Mouse (Mus musculus) layer of hippocampus, adult 11-12 months (tissue): Measurements from ENCODE around the gene Man1c1.

ENCODE experiments used
- DNase-seq: peaks from one replicate; pipeline ENCODE4 v3.0.0; 2022; ENCODE audit warnings: low spot score

The Man1c1 gene

DNA sequence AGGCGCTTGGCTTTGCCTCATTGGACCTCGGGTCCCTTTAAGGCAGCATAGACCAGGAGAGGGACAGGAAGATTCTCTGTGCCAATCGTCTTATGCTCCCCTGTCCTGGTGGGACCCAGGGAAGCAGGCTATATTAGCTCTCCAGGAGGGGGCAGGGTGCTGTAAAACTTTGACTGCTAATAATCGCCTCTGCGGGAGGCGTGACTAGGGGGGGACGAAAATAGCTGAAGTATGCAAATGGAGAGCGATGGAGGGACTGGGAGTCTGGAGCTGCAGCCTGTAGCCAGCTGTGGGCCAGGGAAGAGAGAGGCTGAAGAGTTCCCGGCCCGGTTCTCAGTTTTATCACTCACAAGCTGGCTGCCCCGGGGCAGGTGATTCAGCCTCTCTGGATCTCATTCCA is 124.9 kb downstream of the Man1c1 start:
- DNase-seq, result no peak

DNA sequence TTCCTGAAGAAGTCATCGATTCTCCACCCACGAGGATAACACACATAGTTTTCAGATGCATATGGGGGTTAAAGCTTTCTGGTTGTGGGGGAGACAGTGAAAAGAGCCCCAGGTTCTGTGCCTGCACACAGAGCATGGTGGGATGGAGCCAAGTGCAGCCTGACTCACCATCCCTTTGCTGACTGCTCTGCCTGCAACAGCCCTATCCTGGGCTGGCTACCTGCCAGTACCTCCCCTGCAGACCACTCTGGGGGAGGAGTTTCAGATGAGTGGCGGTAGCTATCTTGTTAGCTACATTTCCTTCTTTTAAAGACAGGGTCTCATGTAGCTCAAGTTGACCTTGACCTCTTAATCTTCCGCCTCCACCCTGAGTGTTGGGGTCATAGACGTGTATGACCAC is 125.7 kb downstream of the Man1c1 start:
- DNase-seq, result no peak

DNA sequence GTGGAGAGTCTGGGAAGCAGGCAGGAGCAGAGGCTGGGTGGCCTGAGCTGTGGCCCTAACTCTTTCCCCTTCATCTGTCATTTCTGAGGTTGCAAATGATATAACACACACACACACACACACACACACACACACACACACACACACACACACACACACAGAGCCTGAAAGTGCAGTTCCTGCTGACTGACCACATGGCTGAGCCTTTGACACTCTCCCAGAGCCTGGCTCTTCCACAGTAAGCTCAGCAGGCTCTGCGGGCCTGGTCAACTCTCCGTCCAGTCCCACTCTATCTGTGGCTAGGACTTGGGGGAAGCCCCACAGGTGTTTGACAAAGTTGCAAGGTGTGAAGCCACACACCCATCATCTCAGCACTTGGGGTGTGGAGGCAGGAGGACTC is 126.8 kb downstream of the Man1c1 start:
- DNase-seq, result no peak

DNA sequence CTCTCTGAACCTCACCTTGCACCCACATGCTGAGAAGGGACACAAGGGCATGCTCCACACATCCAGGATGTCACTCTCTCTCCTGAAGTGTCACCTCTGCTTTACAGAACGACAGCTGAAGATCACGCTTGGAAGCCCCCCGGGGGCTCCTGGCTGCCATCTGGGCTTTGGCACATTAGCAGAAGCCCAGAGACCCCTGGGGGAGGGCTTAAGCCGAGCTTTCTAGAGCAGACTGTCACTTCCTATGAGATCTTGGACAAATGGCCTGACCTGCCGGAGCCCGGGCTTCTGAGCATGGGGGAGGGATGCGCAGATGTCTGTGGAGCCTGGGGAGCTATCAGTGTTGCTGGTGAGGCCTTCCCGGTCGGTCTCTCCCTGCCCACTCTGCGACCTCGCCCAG is 128.6 kb downstream of the Man1c1 start:
- DNase-seq, result no peak

DNA sequence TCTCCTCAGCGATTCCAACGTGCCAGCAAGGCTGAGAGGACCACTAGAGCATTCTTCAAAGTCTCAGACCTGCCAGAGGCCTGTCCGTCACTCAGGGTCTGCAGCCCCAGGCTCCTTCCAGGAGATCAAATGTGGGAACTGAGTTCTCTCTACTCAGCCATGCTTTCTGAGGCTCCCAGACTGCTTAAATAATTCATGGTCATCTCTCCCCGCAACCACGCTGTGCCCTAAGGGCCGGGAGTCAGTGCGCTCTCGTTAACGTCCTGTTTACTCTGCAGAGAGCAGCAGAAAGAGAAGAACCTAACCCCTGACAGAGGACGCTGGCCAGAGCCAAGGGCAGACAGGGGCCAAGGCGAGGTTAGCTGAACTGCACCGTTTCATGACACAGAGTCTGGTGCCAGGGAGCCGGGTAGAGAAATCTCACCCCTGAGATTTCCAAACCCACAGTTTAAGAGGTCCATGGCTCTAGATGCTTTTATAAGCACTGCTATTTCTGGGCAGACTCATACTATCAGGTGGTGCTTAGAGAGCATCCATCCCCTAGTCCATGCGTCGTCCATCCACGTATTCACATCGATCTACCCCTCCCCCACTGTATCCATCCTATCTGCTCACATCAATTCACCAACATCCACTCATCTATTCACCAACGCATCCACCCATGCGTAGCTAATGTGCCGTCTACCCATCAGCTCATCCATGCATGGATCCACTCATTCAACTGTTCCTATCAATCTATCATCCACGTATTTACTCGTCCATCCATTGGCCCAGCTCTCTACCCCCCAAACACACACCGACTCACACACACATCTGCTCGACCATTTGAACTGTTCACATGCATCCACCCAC is 131.4 kb downstream of the Man1c1 start:
- no peak for DNase-seq

DNA sequence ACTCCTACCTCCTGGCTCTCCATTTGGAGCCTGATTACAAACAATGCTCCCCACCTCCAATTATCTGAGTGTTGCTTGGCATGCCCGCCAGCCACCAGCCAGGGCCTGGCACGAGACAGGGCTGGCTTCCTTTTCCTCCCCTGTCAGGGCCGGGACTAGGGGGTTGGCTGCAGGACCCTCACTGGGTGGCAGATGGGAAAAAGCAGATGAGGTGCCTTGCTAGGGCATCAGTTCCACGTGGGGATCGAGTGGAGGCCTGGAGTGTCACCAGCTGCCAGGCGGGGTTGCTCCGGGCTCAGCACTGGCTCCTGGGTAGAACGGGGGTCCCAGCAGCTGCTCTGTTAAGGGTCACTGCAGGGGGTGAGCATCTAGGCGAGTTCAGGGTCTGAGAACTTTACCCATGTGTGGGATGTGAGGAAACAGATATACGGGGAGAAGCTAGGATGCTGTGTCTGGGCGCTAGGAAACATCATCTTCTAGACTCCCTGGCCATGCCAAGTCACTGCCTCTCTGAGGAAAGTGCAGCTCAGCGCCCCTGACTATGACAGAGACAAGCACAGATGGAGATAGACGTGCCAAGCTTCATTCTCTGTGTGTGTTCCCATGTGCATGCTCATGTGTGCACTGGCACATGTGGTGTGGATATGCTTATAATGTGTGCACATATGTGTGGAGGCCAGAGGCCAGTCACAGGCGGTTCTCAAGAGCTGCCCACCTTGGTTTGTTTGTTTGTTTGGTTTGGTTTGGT is 133.2 kb downstream of the Man1c1 start:
- DNase-seq, result no peak

DNA sequence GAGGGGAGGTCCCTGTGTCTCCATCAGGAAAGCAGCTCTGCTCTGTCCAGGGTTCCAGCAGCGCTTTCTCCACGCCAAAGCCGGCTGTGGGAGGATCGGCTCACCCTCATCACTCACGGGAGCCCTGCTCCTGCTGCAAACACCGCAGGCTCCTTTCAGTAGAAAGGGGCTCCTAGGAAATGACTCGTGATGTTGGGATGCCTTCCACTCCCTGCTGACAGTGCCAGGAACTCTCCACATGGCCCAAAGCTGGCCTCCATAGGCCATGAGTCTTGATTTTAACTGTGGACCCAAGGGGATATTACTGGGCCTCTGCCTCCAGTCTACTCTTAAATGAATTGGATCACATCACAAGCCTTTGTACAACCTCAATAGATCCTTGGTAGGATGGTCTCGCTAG is 134.3 kb downstream of the Man1c1 start:
- DNase-seq, result no peak

DNA sequence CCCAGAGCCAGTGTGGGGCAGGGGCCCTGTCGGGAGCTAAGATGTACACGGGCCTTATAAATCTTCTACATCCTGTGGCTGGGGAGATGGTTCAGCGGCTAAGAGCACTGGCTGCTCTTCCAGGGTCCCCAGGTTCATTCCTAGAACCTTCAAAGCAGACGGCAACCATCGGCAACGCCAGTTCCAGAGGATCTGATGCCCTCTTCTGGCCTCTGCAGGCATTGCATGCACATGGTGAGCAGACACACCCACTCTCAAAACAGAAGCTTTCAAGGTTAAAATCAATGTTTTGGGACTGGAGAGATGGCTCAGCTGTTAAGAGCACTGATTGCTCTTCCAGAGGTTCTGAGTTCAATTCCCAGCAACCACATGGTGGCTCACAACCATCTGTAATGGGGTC is 134.9 kb downstream of the Man1c1 start:
- no peak for DNase-seq

DNA sequence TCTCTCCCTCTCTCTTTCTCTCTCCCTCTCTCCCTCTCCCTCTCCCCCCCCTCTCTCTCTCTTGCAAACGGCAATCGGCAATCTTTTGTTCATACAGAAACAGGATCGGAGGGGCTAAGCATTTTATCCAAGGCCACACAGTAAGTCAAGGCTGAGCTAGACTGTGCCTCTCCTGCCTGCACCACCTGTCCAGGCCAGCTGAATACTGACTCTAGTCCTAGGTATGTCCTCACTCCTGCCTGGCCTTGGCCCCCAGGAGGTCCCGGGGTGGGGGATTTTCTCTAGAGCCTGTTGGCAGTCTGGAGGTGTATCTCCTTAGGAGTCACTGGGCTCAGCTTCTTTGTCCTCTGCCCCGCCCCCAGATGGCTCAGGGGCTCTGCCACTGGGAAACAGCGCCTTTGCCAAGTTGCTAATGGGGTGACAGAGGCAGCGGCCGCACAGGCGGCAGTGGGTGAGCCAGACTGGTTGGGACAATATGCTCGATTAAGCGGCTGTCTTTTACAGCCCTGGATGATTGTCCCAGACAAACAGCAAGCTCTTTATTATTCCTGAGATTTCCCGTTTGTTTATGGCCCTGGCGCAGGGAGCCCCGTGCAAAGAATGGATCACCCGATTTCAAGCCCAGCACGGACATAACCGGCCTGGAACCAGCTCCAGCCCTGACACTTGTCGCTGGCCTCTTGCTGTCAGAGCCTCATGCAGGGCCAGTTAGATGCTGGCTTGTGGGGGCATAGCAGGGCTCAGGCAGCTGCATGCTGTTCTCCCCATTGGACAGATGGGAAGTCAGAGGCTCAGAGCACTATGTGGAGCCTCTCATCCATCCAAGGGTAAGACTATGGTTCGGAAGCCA is 136.5 kb downstream of the Man1c1 start:
- DNase-seq, result peak; percentile 41

DNA sequence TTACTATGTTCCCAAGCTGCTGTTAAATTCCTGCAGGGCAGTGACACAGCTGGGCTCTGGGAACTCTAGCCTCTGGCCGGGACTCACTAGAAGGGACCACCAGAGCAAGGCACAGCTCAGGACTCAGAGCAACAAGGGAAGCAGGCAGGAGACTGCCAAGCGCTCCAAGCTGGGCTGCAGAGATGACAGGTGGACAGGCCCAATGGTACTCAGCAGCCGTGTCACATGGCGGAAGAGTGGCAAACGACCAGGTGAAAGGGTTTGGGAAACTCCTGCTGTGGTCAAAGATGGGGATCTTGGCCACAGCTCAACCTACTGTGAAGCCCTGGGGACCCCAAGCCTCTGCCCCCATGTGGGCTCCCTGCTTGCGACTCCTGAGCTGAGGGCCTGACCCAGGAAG is 140.0 kb downstream of the Man1c1 start:
- DNase-seq, result no peak

DNA sequence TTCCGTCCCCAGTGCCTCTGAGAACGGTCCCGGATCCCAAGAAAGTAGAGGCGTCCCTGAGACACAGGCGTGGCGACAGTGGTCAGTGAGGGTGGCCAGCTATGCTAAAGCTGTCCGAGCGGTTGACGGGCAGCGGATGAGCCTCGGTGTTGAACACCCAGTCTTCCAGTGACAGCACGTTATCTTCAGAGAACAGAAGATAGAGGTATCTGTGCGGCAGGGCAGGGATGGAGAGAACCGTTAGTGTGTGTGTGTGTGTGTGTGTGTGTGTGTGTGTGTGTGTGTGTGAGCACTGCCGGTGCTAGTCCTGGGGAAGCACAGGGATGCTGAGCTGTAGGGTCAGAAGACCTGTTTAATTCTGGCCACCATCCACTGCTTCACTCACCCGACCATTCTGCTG is 140.5 kb downstream of the Man1c1 start:
- DNase-seq, result no peak

DNA sequence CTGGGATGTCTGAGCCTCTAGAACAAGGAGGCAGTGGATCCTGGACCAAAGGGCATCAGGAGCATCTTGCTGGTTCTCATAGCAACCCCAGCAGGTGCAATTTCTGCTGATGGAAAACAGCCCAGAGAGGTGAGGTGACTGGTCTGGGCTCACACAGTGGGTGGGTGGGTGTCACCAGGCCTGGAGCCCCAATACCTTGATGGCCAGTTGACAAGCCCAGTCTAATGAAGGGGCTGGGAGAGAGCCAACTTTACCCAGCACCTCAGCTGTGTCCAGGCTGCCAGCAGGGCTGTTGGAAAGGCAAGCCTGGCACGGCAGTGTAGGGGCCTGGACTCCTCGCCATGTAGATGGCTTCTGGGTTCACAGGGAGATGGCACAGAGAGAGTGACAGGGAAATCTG is 142.1 kb downstream of the Man1c1 start:
- no peak for DNase-seq

DNA sequence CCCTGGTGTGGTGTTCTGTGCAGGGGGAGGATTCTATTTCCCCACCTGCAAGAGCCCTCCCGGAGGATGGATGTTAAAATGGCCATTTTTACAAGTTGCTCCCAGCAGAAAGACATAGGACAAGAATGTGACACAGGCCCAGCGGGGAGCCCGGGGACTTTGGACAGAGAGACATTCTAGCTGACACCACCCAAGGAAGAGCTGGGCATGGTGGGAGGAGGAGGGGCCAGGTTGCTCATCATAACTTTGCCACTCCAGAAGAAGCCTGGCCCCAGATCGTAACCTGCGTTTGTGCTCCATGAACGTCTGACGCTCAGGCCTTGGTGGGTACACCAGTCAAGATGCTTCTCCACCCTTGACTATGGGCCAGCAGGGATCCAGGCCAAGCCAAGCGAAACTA is 143.4 kb downstream of the Man1c1 start:
- no peak for DNase-seq

DNA sequence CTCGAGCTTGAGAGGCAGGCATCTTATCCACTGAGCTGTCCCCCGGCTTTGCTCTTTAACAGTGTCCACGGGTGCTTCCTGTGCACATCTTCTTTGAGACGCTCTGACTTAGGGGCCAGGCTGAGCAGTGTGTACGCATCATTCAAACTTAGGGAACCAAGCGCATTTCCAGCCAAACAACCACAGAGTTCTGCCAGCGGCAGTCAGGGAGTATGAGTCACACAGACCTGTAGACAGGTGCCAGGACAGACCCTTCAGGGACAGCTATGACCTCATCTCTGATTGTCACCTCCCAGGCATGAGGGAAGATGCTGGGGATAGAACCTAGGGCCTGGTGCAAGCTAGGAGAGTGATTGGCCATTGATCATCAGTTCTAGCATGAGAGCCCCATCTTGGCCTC is 144.9 kb downstream of the Man1c1 start:
- DNase-seq, result no peak

DNA sequence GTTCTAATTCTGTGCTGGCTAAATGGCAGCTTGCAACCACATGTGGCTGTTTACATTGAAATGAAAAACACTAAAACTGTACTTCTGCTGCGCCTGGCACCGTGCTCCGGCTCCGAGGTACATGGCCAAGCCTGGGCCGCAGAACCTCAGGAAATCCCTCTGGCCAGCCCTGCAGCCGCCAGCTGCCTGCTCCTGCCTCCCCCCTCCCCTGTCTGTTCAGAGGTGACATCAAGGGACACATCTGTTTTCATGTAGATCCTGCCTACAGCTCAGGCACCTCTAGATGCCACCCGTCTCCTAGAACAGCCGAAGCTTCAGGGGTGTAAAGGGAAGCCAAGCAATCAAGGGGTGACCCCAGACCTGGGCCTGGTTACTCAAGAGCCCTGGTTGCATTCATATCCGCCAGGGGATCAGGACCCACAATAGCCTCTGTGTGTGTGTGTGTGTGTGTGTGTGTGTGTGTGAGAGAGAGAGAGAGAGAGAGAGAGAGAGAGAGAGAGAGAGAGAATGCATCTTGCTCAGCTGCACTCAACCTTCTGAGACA is 145.4 kb downstream of the Man1c1 start:
- DNase-seq, result no peak

DNA sequence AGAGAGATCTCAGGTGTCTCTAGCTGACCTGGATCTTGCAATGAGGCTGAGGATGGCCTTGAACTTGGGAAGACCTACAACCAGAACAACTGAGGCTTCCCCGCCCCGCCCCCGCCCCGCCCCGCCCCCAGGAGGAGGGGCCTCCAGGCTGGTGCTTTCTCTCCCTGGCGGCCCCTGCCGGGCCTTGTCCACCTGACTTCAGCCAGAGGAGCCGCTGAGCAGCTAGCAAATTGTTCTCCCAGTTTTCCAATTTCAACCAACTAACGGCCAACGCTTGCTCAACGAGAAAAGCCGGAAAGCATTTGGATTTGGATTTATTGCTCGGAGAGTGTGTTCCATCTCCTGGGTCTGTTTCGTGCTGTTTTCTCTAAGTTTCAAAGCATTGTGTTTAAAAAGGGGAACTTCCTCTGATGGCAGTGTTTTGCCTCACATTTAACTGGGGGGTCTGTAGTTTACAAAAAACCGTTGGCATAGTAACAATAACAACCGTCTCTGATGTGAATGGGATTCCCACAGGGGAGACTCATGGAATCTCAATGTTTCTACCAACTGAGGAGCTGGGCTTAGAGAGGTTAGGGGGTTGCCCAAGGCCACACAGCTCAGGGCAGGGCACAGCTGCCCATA is 146.4 kb downstream of the Man1c1 start:
- DNase-seq, result no peak

DNA sequence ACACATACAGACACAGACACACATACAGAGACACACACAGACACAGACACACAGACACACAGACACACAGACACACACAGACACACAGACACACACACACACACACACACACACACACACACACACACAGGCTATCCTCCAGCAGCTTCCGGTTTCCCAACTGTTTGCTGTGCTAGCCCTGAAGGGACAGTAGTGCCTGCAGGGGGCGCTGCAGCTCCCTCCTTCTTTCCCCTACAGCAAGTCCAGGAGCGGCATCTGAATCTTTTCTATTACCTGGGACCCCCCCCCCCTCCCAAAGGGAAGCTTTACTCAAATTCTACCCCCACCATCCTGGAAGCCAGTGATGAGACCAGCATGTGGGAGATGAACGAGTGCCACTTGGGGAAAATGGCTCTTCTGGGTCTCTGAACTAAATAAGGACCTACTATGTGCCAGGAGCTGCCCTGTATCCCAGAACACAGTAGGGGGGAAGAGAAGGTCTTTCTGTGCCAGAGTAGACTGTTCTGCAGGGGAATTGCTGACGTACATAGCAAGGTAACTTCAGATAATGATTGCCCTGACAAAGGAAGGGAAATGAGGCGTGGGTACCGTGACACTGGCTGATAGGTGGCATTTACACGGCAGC is 148.0 kb downstream of the Man1c1 start:
- DNase-seq, result peak; percentile 46

DNA sequence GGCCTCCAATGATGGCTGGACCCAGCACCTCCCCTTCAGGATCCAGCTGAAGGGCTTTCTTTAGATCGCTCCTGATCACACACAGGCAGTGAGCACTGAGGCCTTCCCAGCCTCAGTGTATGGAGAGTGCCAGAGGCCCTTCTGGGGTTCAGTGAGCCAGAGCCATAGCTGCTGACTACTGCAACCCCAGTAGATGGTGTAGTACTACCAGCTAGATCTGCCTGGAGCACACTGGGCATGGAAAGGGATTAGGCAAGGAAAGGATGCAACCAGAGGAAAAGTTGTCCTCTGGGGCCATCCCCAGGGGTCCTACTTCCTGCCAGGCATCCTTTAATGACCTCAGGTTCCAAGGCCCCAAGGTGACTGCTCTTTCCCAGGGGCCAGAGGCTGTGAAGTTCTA is 150.5 kb downstream of the Man1c1 start:
- no peak for DNase-seq

DNA sequence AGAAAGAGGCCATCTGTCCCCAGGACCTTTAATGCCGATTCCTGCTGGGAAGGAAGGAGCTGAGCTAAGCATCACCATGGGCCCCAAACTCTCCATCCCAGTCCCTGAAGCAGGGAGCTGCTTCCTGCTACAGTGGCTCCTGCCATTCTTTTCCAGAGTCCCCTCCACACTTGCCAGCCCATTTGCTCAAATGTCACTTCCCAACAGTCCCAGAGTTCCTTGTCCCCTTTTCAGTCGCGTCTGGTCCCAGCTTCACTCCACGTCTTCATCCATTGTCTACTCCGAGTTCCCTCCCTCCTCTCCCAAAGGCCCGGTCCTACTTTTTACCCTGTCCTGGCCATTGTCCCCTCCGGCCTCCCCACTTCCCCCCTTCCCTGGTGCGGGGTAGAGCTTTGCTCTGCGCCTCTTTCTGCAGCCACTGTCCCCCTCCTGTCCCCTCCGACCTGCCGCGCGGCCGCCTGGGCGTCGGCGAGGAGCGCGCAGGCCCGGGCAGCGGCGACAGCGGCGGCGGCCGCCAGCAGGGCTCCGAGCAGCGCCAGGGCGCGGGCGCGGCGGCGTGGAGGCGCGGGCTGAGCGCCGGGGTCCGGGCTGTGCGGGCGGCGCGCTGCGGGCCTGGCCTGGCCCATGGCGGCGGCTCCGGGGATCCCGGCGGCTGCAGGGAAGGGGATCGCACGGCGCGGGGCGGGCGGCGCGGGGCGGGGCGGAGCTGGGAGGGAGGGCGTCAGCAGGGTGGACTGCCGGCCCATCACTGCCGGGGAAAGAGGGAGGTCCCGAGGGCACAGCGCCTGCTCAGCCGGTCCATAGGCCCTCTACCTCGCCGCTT is 152.4 kb downstream of the Man1c1 start, which contains the start of gene Selenon:
Selenon (minus strand) TSS at position 673 of the 823 bp plus-strand sequence.
- no peak for DNase-seq

DNA sequence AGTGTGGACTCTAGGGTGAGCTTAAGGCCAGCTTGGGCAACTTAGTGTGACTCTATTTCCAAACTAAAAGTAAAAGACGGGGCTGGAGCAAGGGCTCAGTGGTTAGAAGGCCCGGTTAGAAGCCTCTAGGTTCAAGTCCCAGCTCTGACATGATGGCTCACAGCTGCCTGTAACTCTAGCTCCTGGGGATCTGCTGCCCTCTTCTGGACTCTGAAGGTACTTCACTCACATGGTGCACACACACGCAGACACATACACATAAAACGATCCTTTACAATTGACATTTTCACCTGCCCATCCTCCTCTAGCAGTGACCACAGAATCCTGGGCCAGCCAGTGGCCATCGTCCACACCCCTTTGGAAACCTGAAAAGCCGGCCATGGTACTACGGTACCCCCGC is 154.2 kb downstream of the Man1c1 start:
- DNase-seq, result no peak
